Mouse (Mus musculus): ENCODE measurements at regions not wholly inside any gene's neighbourhood (a gene's known extent, or its start where the extent isn't known, plus 50 kb on each side); places are given as distances from the start of the nearest gene placed in this dataset.

- DNase-seq = no peak
Observed at GRCm38 (mm10) chr2:180388122-180388521, 53.6 kb upstream of the Gata5 start.

GRCm38 (mm10) chr2:180387305-180387704 is 52.8 kb upstream of the Gata5 start:
- DNase-seq = no peak

- no peak for DNase-seq
Observed at GRCm38 (mm10) chr2:180385967-180386688, 51.6 kb upstream of the Gata5 start.

GRCm38 (mm10) chr2:180385231-180385895 is 50.9 kb upstream of the Gata5 start:
- DNase-seq = no peak

All from lung, postnatal 36 days (tissue).